Mouse (Mus musculus): ENCODE measurements around the gene Mthfsl. TPM values are rescaled to one million over a fixed set of nuclear protein-coding genes. Genes with fewer than 3 reads are reported as not detected.
"Not testable (repeated sequence)": the region's sequence is repeated elsewhere in the genome, so short reads cannot be mapped to it uniquely, and the experiment has no call there.

Mthfsl gene
- polyA plus RNA-seq, 1 experiment from 2014 or later = 25.1 TPM

DNA sequence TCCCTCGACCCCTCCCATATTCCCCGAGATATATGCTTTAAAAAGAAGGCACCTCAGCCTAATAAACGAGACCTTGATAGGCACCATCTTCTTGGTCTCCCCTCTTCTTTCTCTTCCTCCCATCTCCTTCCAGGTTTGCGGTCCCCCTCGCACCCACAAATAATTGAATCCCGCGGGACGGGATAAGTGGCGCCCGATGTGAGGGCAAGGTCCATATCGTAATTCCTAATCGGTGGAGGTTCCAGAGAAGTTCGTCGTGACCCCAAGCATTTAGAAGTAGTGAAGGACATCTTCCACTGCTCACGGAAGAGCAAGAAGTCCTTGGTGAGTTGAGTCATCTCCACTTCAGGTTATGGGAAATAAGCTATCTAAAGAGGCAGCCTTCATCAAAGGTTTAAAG is 69.4 kb downstream of the Mthfsl start:
- H3K4me2 ChIP-seq (ENCODE audit: low read depth, low read length); H3K9me3 ChIP-seq (ENCODE audit: control insufficient read depth, low read length); H3K27ac ChIP-seq (replicated peaks; ENCODE audit: low read depth, low read length); H3K9ac ChIP-seq (ENCODE audit: low read depth, low read length); H3K36me3 ChIP-seq (ENCODE audit: control insufficient read depth, insufficient read depth, low read length); ATAC-seq (ENCODE audit: low read depth); H3K4me3 ChIP-seq (ENCODE audit: low read depth, low read length); H3K4me1 ChIP-seq (ENCODE audit: control insufficient read depth, insufficient read depth, low read length); DNase-seq (ENCODE audit: low spot score); H3K27me3 ChIP-seq (replicated peaks; ENCODE audit: control insufficient read depth, insufficient read depth, low read length): not testable (repeated sequence)
- 95% methylated on average over 11 of the region's 15 CpGs for WGBS

Other genes with a start within 250 kb of the Mthfsl start
- 118 and 123 TPM in 2 replicates for gene Syncrip, start 237.7 kb downstream of the Mthfsl start, polyA plus RNA-seq (2014; fragmentation: Nextera tagmentation; extraction: Ambion mirVana)
- gene Zfp949, start 172.3 kb downstream of the Mthfsl start, polyA plus RNA-seq (2014; fragmentation: Nextera tagmentation; extraction: Ambion mirVana) = 9.0 and 10.5 TPM in 2 replicates
- not detected in 2 replicates for gene Trim43a, start 139.4 kb downstream of the Mthfsl start, polyA plus RNA-seq (2014; fragmentation: Nextera tagmentation; extraction: Ambion mirVana)
- gene Bcl2a1d, start 11.6 kb upstream of the Mthfsl start, polyA plus RNA-seq (2014; fragmentation: Nextera tagmentation; extraction: Ambion mirVana) = 0.49 TPM in 1 of 2 replicates, not detected in the other
- gene Trim43c, start 118.9 kb upstream of the Mthfsl start, polyA plus RNA-seq (2014; fragmentation: Nextera tagmentation; extraction: Ambion mirVana) = 0.14 and 0.22 TPM in 2 replicates
- 1.1 and 1.2 TPM in 2 replicates for gene Bcl2a1a, start 236.6 kb upstream of the Mthfsl start, polyA plus RNA-seq (2014; fragmentation: Nextera tagmentation; extraction: Ambion mirVana)

Data from embryonic facial prominence, embryonic 14.5 days (tissue).